Mouse (Mus musculus) midbrain, embryonic 14.5 days (tissue): ENCODE results near the gene Rusc2. TPM values are rescaled to one million over a fixed set of nuclear protein-coding genes. Genes with fewer than 3 reads are reported as not detected.

Source experiments
- ATAC-seq: fragments of 200-750 bp; cut with Nextera tagmentation; 2 replicates; pipeline ENCODE4 v1.8.0; 2017; ENCODE audit warnings: moderate number of reproducible peaks, moderate library complexity; ENCODE audit not compliant: low FRiP score, low TSS enrichment
- DNase-seq: peaks from one replicate; pipeline ENCODE4 v3.0.0-alpha.2; 2015
- H3K27ac ChIP-seq: fragments of 300-500 bp; sonication (generic); replicated peaks from 2 replicates; pipeline ENCODE4 v1.5.1; 2014; ENCODE audit warnings: mild to moderate bottlenecking, low read depth, low read length, moderate library complexity
- H3K27me3 ChIP-seq: fragments of 300-500 bp; sonication (generic); 2 replicates; pipeline ENCODE4 v1.6.1; 2014; ENCODE audit warnings: low read length, control low read depth, mixed read lengths; ENCODE audit not compliant: control insufficient read depth, insufficient read depth
- H3K36me3 ChIP-seq: fragments of 300-500 bp; sonication (generic); 2 replicates; pipeline ENCODE4 v1.6.1; 2014; ENCODE audit warnings: low read length, control low read depth; ENCODE audit not compliant: control insufficient read depth, insufficient read depth
- H3K4me1 ChIP-seq: fragments of 300-500 bp; sonication (generic); 2 replicates; pipeline ENCODE4 v1.6.1; 2014; ENCODE audit warnings: mild to moderate bottlenecking, antibody characterized with exemption, low read length, control low read depth; ENCODE audit not compliant: control insufficient read depth, insufficient read depth
- H3K4me2 ChIP-seq: fragments of 300-500 bp; sonication (generic); 2 replicates; pipeline ENCODE4 v1.6.1; 2014; ENCODE audit warnings: mild to moderate bottlenecking, low read length, moderate library complexity
- H3K4me3 ChIP-seq: fragments of 300-500 bp; sonication (generic); replicated peaks from 2 replicates; pipeline ENCODE4 v1.5.1; 2014; ENCODE audit warnings: low read depth, low read length
- H3K9ac ChIP-seq: fragments of 300-500 bp; sonication (generic); replicated peaks from 2 replicates; pipeline ENCODE4 v1.6.1; 2014; ENCODE audit warnings: mild to moderate bottlenecking, low read length, moderate library complexity
- H3K9me3 ChIP-seq: fragments of 300-500 bp; sonication (generic); 2 replicates; pipeline ENCODE4 v1.6.1; 2016; ENCODE audit warnings: low read length, control low read depth, mixed read lengths; ENCODE audit not compliant: control insufficient read depth
- WGBS: fragments of 180-500 bp; shearing (Covaris S2); extraction: QIAGEN DNeasy Blood & Tissue Kit; methylation state at CpG from one replicate; pipeline ENCODE4 v1.1.7; 2014; 5-methylcytosine and 5-hydroxymethylcytosine counted together
- polyA plus RNA-seq: library from polyadenylated mRNA; unstranded; fragments of >200 nt; fragmentation: Nextera tagmentation; extraction: Ambion mirVana; gene quantifications from 2 replicates; pipeline ENCODE4 v1.2.1, GENCODE M21; 2014

The Rusc2 gene
- polyA plus RNA-seq, 1 experiment from 2014 or later: 68.1 TPM

DNA sequence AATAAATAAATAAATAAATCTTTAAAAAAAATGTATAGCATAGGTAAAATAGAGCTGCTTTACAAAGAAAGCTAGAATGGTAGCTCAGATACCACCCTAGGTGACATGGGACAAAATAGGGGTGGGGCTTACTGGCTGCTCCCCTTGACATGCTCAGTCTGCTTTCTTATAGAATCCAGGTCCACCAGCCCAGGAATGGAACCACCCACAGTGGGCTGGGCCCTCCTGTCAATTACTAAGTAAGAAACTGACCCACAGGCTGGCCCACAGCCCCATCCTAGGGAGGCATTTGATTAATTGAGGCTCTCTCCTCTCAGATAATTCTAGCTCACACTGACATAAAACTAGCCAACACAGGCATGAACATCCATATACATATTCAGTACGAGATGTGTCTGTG is 51.1 kb downstream of the Rusc2 start:
- no peak for ATAC-seq
- Histone ChIP-seq H3K27me3 (no peaks in the 10 kb centered on the region), H3K4me3 (no peak overlapping the region), H3K36me3 (peaks cover 2% of the 10 kb centered on the region; the same call in 1 of the 2 replicates), H3K4me2 (no peak overlapping the region), H3K27ac (no peak overlapping the region), H3K9me3 (no peaks in the 10 kb centered on the region), H3K4me1 (0 out of 2 replicates have a peak, but pooled peaks cover 3% of the 10 kb centered on the region), H3K9ac (no peak overlapping the region)
- 84% methylated on average over 1 of the region's 1 CpGs for WGBS
- DNase-seq: no peak

DNA sequence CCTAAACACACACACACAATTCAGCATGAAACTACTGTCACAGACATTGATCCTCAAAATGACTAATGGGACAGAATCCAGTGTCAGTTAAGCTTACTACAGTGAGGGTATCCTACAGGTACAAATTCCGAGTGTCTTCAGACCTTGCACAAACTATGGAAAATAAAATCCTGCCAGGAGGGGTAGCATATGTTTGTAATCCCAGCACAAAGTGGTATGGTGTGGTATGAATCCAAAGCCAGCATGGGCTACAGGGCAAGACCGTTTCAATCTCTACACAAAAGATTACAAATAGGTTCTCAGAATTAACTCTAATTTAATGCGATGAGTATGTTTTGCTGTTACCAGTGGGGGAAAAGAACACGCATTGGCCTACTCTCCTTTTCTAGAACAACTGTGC is 59.9 kb downstream of the Rusc2 start, which contains the start of gene Tesk1:
Gene Tesk1 (plus strand): TSS at position 301 of the 400 bp plus-strand sequence.
- DNase-seq (no peak), ATAC-seq (peak; percentile 1; the same call in 1 of the 2 replicates)
- WGBS: 25% methylated on average over 4 of the region's 4 CpGs
- Histone ChIP-seq H3K4me3 (peak within 1 kb of the TSS; percentile 87), H3K4me1 (peaks cover 13% of the 10 kb centered on the region), H3K9me3 (no peaks in the 10 kb centered on the region), H3K9ac (peak within 1 kb of the TSS; percentile 98), H3K27me3 (no peaks in the 10 kb centered on the region), H3K36me3 (peaks cover 20% of the 10 kb centered on the region), H3K27ac (peak within 1 kb of the TSS; percentile 95), H3K4me2 (peak within 1 kb of the TSS; percentile 83)

DNA sequence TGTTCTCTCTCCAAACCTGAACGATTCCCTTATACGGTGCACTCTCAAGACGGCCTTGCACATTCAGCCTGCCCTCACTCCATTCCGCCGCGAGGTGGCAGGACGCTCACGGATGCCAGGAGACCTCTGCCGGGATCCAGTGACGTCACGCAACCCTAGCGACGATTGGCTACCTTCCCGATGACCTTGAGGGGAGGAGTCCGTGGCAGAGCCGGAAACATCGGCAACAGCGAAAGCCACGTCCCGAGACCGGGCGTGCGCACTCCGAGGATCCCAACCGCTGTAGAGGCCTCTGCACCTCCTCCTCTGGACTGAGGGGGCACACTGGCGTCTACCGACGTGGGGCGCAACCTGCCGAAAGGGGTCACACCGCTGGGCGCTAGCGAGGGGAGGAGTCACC is 60.3 kb downstream of the Rusc2 start:
- ATAC-seq (peak; percentile 95), DNase-seq (peak; percentile 100)
- peak overlapping the region; percentile 95 for H3K27ac ChIP-seq
- peaks cover 13% of the 10 kb centered on the region for H3K4me1 ChIP-seq
- H3K9ac ChIP-seq: peak overlapping the region; percentile 98
- H3K9me3 ChIP-seq: no peaks in the 10 kb centered on the region
- H3K4me2 ChIP-seq: peak overlapping the region; percentile 83
- WGBS: under 1% methylated on average over 33 of the region's 33 CpGs
- H3K27me3 ChIP-seq: no peaks in the 10 kb centered on the region
- peak overlapping the region; percentile 87 for H3K4me3 ChIP-seq
- peaks cover 24% of the 10 kb centered on the region for H3K36me3 ChIP-seq

DNA sequence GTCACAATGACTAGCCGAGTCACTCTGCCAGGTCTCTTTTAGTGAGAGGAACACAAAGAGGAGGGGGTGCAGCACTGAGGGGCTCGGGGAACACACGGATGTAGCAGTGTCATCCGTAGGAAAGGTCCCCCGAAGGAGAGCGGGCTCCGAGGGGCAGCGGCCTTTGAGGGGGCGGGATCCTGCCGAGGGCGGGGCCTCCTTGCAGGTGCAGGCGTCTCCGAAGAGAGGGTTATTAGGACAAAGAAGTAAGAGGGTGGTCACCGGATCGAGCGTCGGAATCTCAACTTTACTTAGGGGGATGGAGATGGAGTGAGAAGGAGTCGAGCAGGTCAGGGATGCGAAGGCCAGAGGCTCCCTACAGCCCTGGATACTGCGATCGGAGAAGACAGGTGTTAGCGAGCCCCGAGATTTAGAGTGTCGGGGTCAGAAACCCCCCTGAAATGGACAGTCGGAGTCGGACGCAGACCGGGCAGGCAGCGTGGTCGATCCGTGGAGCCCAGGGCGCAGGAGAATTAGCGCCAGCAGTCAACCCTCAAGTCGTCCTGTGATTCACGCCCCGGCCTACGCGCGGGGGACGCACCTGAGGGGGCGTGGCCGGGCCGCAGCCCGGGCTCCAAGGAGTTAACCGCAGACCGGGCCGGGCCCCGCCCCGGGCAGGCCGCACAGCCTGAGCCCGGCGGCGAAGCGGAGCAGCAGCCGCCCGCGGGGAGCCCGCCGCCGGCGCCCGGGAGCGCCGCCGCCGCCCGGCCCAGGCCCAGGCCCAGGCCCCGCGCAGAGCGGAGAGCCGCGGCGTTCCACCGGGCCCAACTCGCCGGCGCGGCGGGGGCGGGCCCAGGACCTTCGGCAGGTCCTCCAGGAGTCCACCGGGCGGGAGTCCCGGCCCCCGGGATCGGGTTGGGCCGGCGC is 60.9 kb downstream of the Rusc2 start:
- peaks cover 30% of the 10 kb centered on the region for H3K36me3 ChIP-seq
- DNase-seq: peak; percentile 89
- peak overlapping the region; percentile 95 for H3K27ac ChIP-seq
- no peaks in the 10 kb centered on the region for H3K9me3 ChIP-seq
- peak overlapping the region; percentile 98 for H3K9ac ChIP-seq
- ATAC-seq: peak; percentile 72
- WGBS: under 1% methylated on average over 88 of the region's 88 CpGs
- peaks cover 13% of the 10 kb centered on the region for H3K4me1 ChIP-seq
- peak overlapping the region; percentile 87 for H3K4me3 ChIP-seq
- H3K27me3 ChIP-seq: no peaks in the 10 kb centered on the region
- H3K4me2 ChIP-seq: peak overlapping the region; percentile 83

DNA sequence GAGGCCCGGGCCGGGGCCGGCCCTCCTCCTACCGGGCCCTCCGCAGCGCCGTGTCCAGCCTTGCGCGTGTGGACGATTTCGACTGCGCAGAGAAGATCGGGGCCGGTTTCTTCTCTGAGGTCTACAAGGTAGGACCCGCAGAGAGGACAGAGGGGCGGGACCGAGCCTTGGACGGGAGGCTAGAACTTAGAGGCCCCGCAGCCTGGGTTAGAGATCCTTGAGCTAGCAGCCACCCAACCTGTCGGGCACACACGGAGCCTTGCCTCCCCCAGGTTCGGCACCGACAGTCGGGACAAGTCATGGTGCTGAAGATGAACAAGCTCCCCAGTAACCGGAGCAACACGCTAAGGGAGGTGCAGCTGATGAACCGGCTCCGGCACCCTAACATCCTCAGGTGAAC is 61.7 kb downstream of the Rusc2 start:
- Histone ChIP-seq H3K27ac (peak overlapping the region; percentile 95), H3K36me3 (peaks cover 39% of the 10 kb centered on the region), H3K4me1 (peaks cover 13% of the 10 kb centered on the region), H3K9ac (peak overlapping the region; percentile 98), H3K9me3 (no peaks in the 10 kb centered on the region), H3K4me3 (peak overlapping the region; percentile 87), H3K4me2 (peak overlapping the region; percentile 83), H3K27me3 (no peaks in the 10 kb centered on the region)
- 1% methylated on average over 28 of the region's 28 CpGs for whole genome bisulfite sequencing
- DNase-seq: peak; percentile 61
- ATAC-seq: no peak

DNA sequence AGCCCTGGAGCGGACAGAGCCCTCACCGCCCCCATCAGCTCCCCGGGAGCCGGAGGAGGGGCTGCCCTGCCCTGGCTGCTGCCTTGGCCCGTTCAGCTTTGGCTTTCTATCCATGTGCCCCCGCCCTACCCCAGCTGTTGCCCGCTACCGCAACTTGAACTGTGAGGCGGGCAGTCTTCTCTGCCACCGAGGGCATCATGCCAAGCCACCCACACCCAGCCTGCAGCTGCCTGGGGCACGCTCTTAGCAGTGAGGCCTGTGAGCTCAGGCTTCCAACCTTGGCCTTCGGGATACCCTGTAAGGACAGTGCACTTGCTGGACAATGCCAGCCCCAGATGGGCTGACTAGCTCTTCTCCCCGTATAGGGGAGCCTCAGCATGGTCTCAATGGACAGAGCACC is 65.5 kb downstream of the Rusc2 start:
- DNase-seq: no peak
- H3K36me3 ChIP-seq: peaks cover 42% of the 10 kb centered on the region
- WGBS: 85% methylated on average over 13 of the region's 13 CpGs

DNA sequence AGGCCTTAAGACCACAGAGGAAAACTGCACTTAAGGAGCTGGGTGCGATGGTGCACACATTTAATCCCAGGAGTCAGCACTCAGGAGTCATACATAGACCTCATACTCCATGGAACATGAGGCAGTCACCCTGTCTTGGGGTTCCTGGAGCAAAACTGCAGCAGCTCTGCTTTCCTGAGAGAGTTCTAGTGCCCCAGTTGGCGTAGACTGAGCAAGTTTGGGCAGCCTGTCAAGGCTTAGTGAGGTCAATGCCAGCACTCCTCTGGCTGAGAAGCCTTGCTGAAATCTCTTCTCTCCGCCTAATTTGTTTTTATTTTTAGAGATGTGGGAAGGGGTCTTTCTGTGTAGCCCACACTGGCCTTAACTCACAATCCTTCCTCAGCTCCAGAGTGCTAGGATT is 66.8 kb downstream of the Rusc2 start:
- Histone ChIP-seq H3K27me3 (no peaks in the 10 kb centered on the region), H3K27ac (no peak overlapping the region), H3K4me1 (peaks cover 16% of the 10 kb centered on the region), H3K9ac (no peak overlapping the region), H3K9me3 (no peaks in the 10 kb centered on the region), H3K4me3 (no peak overlapping the region), H3K4me2 (no peak overlapping the region), H3K36me3 (peaks cover 42% of the 10 kb centered on the region)
- ATAC-seq (no peak), DNase-seq (no peak)
- WGBS: 89% methylated on average over 3 of the region's 3 CpGs

More for the DNA sequence above, 65.5 kb downstream of the Rusc2 start:
- Histone ChIP-seq H3K4me3 (no peak overlapping the region), H3K4me1 (peaks cover 11% of the 10 kb centered on the region), H3K4me2 (no peak overlapping the region), H3K27me3 (no peaks in the 10 kb centered on the region), H3K27ac (no peak overlapping the region), H3K9me3 (no peaks in the 10 kb centered on the region), H3K9ac (no peak overlapping the region)
- no peak for ATAC-seq

DNA sequence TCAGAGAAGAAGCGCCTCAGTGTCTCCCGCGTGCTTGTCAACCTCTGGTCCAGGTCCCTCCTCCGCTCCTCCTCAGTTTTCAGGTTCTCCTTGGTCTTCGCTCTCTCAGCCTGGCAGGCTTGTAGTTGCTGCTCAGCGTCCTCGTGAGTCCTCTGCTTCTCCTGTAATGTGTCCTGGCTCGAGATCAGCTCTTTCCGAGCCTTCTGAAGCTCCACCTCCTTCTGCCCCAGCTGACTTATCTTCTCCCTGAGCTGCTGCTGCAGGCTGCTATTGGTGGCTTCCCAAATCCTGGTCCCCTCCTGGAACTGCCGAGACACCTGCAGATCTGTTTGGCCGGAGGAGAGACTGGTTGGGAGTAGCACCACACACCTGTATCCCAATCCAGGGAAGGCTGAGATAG is 70.5 kb downstream of the Rusc2 start:
- WGBS: 65% methylated on average over 11 of the region's 11 CpGs
- Histone ChIP-seq H3K27ac (no peak overlapping the region), H3K4me2 (no peak overlapping the region), H3K4me3 (no peak overlapping the region), H3K4me1 (peaks cover 11% of the 10 kb centered on the region; the same call in 1 of the 2 replicates), H3K9me3 (no peaks in the 10 kb centered on the region), H3K36me3 (peaks cover 16% of the 10 kb centered on the region), H3K9ac (no peak overlapping the region), H3K27me3 (no peaks in the 10 kb centered on the region)
- DNase-seq: no peak
- ATAC-seq: no peak
